Mouse (Mus musculus): ENCODE results near the gene Gclc.
A peak's percentile ranks its signal among the peaks of the same experiment; 100 is the strongest.

Gclc gene

GRCm38 (mm10) chr9:77753853-77754727, at the start of gene Gclc:
TSS of gene Gclc (plus strand) at chr9:77754535.
- DNase-seq (ENCODE audit: low spot score) = peak; percentile 82

GRCm38 (mm10) chr9:77706515-77706914, 47.8 kb upstream of the Gclc start:
- no peak for DNase-seq (ENCODE audit: low spot score)

- no peak for DNase-seq (ENCODE audit: low spot score)
These were observed 46.7 kb upstream of the Gclc start for GRCm38 (mm10) chr9:77707433-77708139.

GRCm38 (mm10) chr9:77708950-77709349, 45.4 kb upstream of the Gclc start:
- no peak for DNase-seq (ENCODE audit: low spot score)

- no peak for DNase-seq (ENCODE audit: low spot score)
These were observed 43.2 kb upstream of the Gclc start for GRCm38 (mm10) chr9:77711021-77711569.

GRCm38 (mm10) chr9:77712816-77713215, 41.5 kb upstream of the Gclc start:
- DNase-seq (ENCODE audit: low spot score) = no peak

- DNase-seq (ENCODE audit: low spot score) = no peak
These were observed 41.0 kb upstream of the Gclc start for GRCm38 (mm10) chr9:77713301-77713700.

DNA sequence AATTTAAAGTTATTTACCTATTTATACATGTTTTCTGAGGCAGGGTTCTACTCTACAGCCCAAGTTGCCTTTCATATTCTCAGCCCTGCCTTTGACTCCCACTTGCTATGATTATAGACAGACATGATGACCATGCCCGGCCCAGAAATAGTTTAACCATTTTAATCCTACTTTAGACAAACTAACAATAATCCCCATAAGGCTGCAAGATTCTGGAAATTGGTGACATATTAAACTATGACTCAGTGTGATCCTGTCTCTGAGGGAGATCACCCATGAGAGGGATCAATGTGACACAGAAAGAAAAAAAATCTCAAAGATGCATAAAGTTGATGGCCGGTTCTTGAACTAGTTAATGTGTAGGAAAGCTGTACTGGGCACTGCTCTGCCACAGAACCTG, 39.1 kb upstream of the Gclc start:
- no peak for DNase-seq (ENCODE audit: low spot score)

- no peak for DNase-seq (ENCODE audit: low spot score)
These were observed 38.3 kb upstream of the Gclc start for GRCm38 (mm10) chr9:77716009-77716408.

GRCm38 (mm10) chr9:77717831-77718435, 36.4 kb upstream of the Gclc start:
- DNase-seq (ENCODE audit: low spot score) = no peak

GRCm38 (mm10) chr9:77718816-77719411, 35.4 kb upstream of the Gclc start:
- DNase-seq (ENCODE audit: low spot score) = no peak

GRCm38 (mm10) chr9:77719675-77720074, 34.7 kb upstream of the Gclc start:
- DNase-seq (ENCODE audit: low spot score) = no peak

- DNase-seq (ENCODE audit: low spot score) = no peak
These were observed 32.0 kb upstream of the Gclc start for GRCm38 (mm10) chr9:77722381-77722780.

DNA sequence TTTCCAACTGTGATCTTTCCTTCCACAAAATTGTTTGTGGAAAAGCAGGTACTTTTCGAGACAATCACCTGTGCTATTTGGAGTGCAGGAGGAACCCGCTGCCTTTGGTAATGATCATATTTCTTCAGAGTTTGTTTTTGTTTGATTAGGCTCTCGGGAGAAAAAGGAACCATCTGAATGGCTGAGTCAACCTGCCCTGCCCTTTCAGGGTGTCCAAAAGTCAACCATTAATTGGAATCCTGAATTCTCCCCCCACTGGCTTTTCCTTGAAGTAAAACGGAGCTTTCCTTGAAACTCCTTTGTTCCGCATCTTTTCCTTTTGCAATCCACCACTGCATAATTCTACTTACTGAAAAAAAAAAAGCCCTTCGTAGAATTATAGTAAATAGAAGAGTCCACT, 30.1 kb upstream of the Gclc start:
- DNase-seq (ENCODE audit: low spot score) = no peak

DNA sequence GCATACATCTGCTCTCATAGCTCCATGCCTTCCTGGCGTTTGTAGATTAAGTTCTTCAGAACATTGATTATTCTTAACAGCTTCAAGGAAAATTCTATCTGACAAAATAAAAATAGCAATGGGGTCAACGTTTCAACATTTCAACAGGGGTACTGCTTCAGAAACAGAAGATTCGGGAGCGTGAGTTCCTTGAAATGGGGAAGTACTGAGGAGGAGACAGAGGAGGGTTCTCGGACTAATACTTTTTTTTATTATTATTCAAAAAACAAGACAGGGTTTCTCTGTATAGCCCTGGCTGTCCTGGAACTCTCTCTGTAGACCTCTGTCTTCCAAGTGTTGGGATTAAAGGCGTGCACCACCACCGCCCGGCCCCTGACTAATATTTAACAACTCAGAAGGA, 28.9 kb upstream of the Gclc start:
- DNase-seq (ENCODE audit: low spot score) = no peak

DNA sequence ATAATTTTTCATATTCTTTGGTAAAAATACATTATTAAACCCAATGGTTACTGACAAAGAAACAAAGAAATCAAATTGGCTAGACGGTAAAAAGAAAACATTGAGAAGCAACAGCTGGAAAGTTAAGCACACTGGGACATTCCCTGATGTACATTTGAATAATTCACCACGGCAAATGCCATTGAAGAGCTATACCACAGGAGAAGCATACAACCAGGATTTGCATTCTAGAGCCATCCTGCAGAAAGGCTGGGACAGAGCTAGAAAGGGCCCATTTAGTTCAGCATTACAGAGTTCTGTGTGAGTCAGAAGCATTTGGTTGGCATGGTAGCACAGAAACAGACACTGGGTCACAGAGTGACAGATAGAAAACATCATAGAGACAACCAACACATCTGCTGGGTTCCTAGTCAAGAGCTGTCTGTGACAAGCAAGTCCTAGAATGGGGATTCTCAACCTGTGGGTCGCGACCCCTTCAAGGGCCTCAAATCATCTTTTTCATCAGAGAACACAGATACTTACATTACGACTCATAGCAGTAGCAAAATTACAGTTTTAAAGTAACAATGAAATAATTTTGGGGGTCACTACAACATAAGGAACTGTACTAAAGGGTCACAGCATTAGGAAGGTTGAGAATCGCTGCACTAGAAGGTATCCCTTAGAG, 28.2 kb upstream of the Gclc start:
- DNase-seq (ENCODE audit: low spot score) = no peak

DNA sequence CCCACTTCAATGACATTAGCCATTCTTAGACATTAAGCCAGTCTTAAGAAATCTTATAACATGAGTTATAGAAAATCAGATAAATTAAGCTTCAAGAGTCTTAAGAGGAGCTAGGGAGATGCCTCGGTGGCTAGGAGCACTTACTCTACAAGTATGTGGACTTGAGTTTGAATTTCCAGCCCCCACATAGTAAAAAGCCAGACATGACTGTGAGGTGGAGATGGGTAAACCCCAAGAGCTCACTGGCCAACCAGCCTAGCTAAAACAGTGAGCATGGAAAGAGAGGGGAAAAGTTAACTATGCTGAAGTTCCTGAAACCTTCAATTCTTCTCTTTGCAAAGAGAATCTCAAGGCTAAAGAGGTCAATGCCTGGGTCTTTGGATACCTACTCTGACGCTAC, 27.3 kb upstream of the Gclc start:
- DNase-seq (ENCODE audit: low spot score) = no peak

DNA sequence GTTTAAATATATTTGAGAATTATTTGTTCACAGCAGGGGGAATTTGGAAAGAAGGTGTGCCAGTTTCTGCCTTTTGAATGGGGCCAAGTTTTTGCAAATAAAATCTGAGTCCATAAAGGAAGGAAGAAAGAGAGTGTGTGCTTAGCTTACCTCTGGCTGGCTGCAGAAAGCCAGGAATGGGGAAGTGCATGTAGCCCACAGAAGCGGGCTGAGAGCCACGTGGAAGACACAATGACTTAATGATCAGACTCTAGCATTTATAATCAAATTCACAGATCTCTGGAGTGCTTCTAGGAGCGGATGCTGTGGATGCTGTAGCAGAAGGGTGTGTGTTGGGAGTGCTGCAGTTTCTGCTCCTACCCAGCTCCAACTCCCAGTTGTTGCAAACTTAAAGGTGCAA, 22.3 kb upstream of the Gclc start:
- no peak for DNase-seq (ENCODE audit: low spot score)

DNA sequence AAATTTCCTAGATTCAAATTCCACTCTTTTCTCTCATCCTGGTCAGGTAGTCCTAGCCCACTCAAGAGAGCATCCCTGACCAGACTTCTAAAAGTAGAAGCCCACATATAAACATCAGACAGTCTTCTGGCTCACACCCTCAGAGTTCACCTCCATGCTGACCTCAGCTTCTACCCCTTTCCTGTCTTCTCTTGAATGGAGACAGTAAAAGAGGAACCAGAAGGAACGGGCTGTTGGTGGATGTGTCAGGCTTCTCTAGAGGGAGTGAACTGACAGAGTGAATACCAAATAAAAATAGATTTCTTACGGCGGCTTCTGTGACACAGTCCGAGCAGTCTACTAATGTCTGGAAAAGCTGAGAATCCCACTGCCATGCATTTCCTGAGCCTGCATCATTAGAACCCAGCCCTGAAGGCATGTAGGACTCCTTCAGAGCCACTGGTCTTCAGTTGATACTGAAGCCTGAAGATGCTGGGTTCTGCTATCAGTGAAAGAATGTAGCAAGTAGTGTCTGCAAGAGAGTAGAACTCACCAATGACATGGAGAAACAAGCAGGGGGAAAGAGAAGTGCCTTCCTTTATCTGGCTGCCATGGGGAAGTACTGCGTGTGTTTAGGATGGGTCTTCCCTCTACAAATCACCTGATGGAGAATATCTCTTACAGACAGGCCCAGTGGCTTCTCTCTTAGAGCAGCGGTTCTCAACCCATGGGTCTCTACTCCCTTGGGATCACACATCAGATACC, 16.9 kb upstream of the Gclc start:
- DNase-seq (ENCODE audit: low spot score) = no peak

GRCm38 (mm10) chr9:77741452-77741851, 12.9 kb upstream of the Gclc start:
- no peak for DNase-seq (ENCODE audit: low spot score)

- DNase-seq (ENCODE audit: low spot score) = no peak
These were observed 9.5 kb upstream of the Gclc start for GRCm38 (mm10) chr9:77744798-77745197.

Measured in ovary, postnatal 10 days (tissue).